Mouse (Mus musculus): ENCODE results near the gene Cst11. TPM values are rescaled to one million over a fixed set of nuclear protein-coding genes. Genes with fewer than 3 reads are reported as not detected.

Gene Cst11
- polyA plus RNA-seq, 1 experiment from 2014 or later: not detected

- Histone ChIP-seq H3K9me3 (no peaks in the 10 kb centered on the region), H3K4me1 (no peaks in the 10 kb centered on the region), H3K27me3 (ENCODE audit: insufficient read depth, poor library complexity, severe bottlenecking) (no peaks in the 10 kb centered on the region), H3K27ac (no peak overlapping the region), H3K36me3 (no peaks in the 10 kb centered on the region), H3K4me3 (no peak overlapping the region)
- WGBS: 75% methylated on average over 3 of the region's 3 CpGs
- peak; percentile 10 for DNase-seq (ENCODE audit: low spot score)
Measured at GRCm38 (mm10) chr2:148743001-148743400, 28.3 kb downstream of the Cst11 start.

- Histone ChIP-seq H3K27ac (peak within 1 kb of the TSS; percentile 87), H3K27me3 (ENCODE audit: insufficient read depth, poor library complexity, severe bottlenecking) (no peaks in the 10 kb centered on the region), H3K9me3 (no peaks in the 10 kb centered on the region), H3K4me3 (peak within 1 kb of the TSS; percentile 87), H3K36me3 (no peaks in the 10 kb centered on the region), H3K4me1 (peaks cover 6% of the 10 kb centered on the region; the same call in 1 of the 2 replicates)
- peak; percentile 97 for DNase-seq (ENCODE audit: low spot score)
- 4% methylated on average over 18 of the region's 18 CpGs for whole genome bisulfite sequencing
Measured at GRCm38 (mm10) chr2:148732327-148733000, 38.8 kb downstream of the Cst11 start, which contains the start of gene Napb. Gene Napb, minus strand, starts transcription at chr2:148732467.

- Histone ChIP-seq H3K4me3 (peak overlapping the region; percentile 87), H3K4me1 (peaks cover 6% of the 10 kb centered on the region; the same call in 1 of the 2 replicates), H3K27me3 (ENCODE audit: insufficient read depth, poor library complexity, severe bottlenecking) (no peaks in the 10 kb centered on the region), H3K9me3 (no peaks in the 10 kb centered on the region), H3K27ac (peak overlapping the region; percentile 87), H3K36me3 (no peaks in the 10 kb centered on the region)
- no peak for DNase-seq (ENCODE audit: low spot score)
- 2% methylated on average over 35 of the region's 35 CpGs for WGBS
Measured at GRCm38 (mm10) chr2:148731614-148732326, 39.5 kb downstream of the Cst11 start.

GRCm38 (mm10) chr2:148719271-148719995 lies 51.9 kb downstream of the Cst11 start:
- Histone ChIP-seq H3K27ac (no peak overlapping the region), H3K36me3 (no peaks in the 10 kb centered on the region), H3K4me1 (peaks cover 9% of the 10 kb centered on the region; the same call in 1 of the 2 replicates), H3K9me3 (no peaks in the 10 kb centered on the region), H3K4me3 (no peak overlapping the region), H3K27me3 (ENCODE audit: insufficient read depth, poor library complexity, severe bottlenecking) (no peaks in the 10 kb centered on the region)
- DNase-seq (ENCODE audit: low spot score): no peak
- 69% methylated on average over 2 of the region's 2 CpGs for WGBS

Other genes with a start within 250 kb of the Cst11 start
- 75.2 and 102 TPM in 2 replicates for gene Nxt1, start 98.9 kb downstream of the Cst11 start, polyA plus RNA-seq (2016; fragmentation: Nextera tagmentation; extraction: Ambion mirVana)
- 16.9 and 18.3 TPM in 2 replicates for gene Gzf1, start 90.5 kb downstream of the Cst11 start, polyA plus RNA-seq (2016; fragmentation: Nextera tagmentation; extraction: Ambion mirVana)
- gene Napb, start 39.0 kb downstream of the Cst11 start, polyA plus RNA-seq (2016; fragmentation: Nextera tagmentation; extraction: Ambion mirVana): 2.5 and 2.7 TPM in 2 replicates
- not detected in 2 replicates for gene Cstl1, start 21.1 kb downstream of the Cst11 start, polyA plus RNA-seq (2016; fragmentation: Nextera tagmentation; extraction: Ambion mirVana)
- not detected in 2 replicates for gene 8030411F24Rik, start 10.5 kb upstream of the Cst11 start, polyA plus RNA-seq (2016; fragmentation: Nextera tagmentation; extraction: Ambion mirVana)
- not detected in 2 replicates for gene Cst12, start 17.9 kb upstream of the Cst11 start, polyA plus RNA-seq (2016; fragmentation: Nextera tagmentation; extraction: Ambion mirVana)
- not detected in 2 replicates for gene Cst8, start 27.3 kb upstream of the Cst11 start, polyA plus RNA-seq (2016; fragmentation: Nextera tagmentation; extraction: Ambion mirVana)
- not detected in 2 replicates for gene Cst13, start 48.6 kb upstream of the Cst11 start, polyA plus RNA-seq (2016; fragmentation: Nextera tagmentation; extraction: Ambion mirVana)
- gene Cst9, start 63.6 kb upstream of the Cst11 start, polyA plus RNA-seq (2016; fragmentation: Nextera tagmentation; extraction: Ambion mirVana): 0.74 and 0.80 TPM in 2 replicates
- not detected in 2 replicates for gene 9230104L09Rik, start 93.5 kb upstream of the Cst11 start, polyA plus RNA-seq (2016; fragmentation: Nextera tagmentation; extraction: Ambion mirVana)
- 567 and 803 TPM in 2 replicates for gene Cst3, start 104.2 kb upstream of the Cst11 start, polyA plus RNA-seq (2016; fragmentation: Nextera tagmentation; extraction: Ambion mirVana)
- gene Gm1330, start 231.8 kb upstream of the Cst11 start, polyA plus RNA-seq (2016; fragmentation: Nextera tagmentation; extraction: Ambion mirVana): not detected in 2 replicates
- not detected in 2 replicates for gene Gm10750, start 245.7 kb upstream of the Cst11 start, polyA plus RNA-seq (2016; fragmentation: Nextera tagmentation; extraction: Ambion mirVana)